Mouse (Mus musculus) cerebellum, adult 11-12 months (tissue): ENCODE data around the gene Tas2r139.
"Not testable (repeated sequence)": the region's sequence is repeated elsewhere in the genome, so short reads cannot be mapped to it uniquely, and the experiment has no call there.

Experiments
- DNase-seq: peaks from one replicate; pipeline ENCODE4 v3.0.0; 2022

Tas2r139 gene

GRCm38 (mm10) chr6:42140636-42141035 lies at the start of gene Tas2r139:
Gene Tas2r139 (plus strand): TSS chr6:42140936.
- no peak for DNase-seq

- DNase-seq = not testable (repeated sequence)
Observed at GRCm38 (mm10) chr6:42151115-42151514, 10.4 kb downstream of the Tas2r139 start.

- no peak for DNase-seq
Observed at GRCm38 (mm10) chr6:42182462-42182861, 41.7 kb downstream of the Tas2r139 start.

GRCm38 (mm10) chr6:42186230-42186629 lies 45.5 kb downstream of the Tas2r139 start:
- DNase-seq = no peak
